Mouse (Mus musculus): Measurements from ENCODE around the gene Siglec1. TPM values are rescaled to one million over a fixed set of nuclear protein-coding genes. Genes with fewer than 3 reads are reported as not detected.

Siglec1 gene
- polyA plus RNA-seq, 1 experiment from 2014 or later, result 0.25 TPM

- DNase-seq (ENCODE audit: low spot score) (no peak), ATAC-seq (no peak)
- H3K27me3 ChIP-seq (replicated peaks; ENCODE audit: control insufficient read depth, insufficient read depth, low read length), result peaks cover 19% of the 10 kb centered on the region
- no peaks in the 10 kb centered on the region for H3K9me3 ChIP-seq (replicated peaks; ENCODE audit: control insufficient read depth, low read length)
- H3K9ac ChIP-seq (ENCODE audit: low read length), result no peak overlapping the region
- no peaks in the 10 kb centered on the region for H3K36me3 ChIP-seq (ENCODE audit: control insufficient read depth, insufficient read depth, low read length)
- no peaks in the 10 kb centered on the region; the same call in 1 of the 2 replicates for H3K4me1 ChIP-seq (ENCODE audit: control insufficient read depth, insufficient read depth, low read length)
- no peak overlapping the region for H3K4me2 ChIP-seq (ENCODE audit: low read length)
- H3K27ac ChIP-seq (ENCODE audit: low read depth, low read length), result no peak overlapping the region
- no peak overlapping the region for H3K4me3 ChIP-seq (ENCODE audit: low read depth, low read length)
- 68% methylated on average over 9 of the region's 9 CpGs for WGBS
Observed at GRCm38 (mm10) chr2:131059781-131060540, 26.6 kb downstream of the Siglec1 start.

GRCm38 (mm10) chr2:131059377-131059776 is 27.2 kb downstream of the Siglec1 start:
- Histone ChIP-seq H3K4me2 (ENCODE audit: low read length) (no peak overlapping the region), H3K9ac (ENCODE audit: low read length) (no peak overlapping the region), H3K4me1 (ENCODE audit: control insufficient read depth, insufficient read depth, low read length) (no peaks in the 10 kb centered on the region; the same call in 1 of the 2 replicates), H3K4me3 (ENCODE audit: low read depth, low read length) (no peak overlapping the region), H3K27me3 (replicated peaks; ENCODE audit: control insufficient read depth, insufficient read depth, low read length) (peaks cover 25% of the 10 kb centered on the region), H3K9me3 (replicated peaks; ENCODE audit: control insufficient read depth, low read length) (no peaks in the 10 kb centered on the region), H3K36me3 (ENCODE audit: control insufficient read depth, insufficient read depth, low read length) (no peaks in the 10 kb centered on the region), H3K27ac (ENCODE audit: low read depth, low read length) (no peak overlapping the region)
- ATAC-seq, result no peak
- 28% methylated on average over 1 of the region's 1 CpGs for WGBS
- DNase-seq (ENCODE audit: low spot score), result peak; percentile 37

GRCm38 (mm10) chr2:131058672-131059071 is 27.9 kb downstream of the Siglec1 start:
- no peak overlapping the region for H3K27ac ChIP-seq (ENCODE audit: low read depth, low read length)
- no peak for DNase-seq (ENCODE audit: low spot score)
- 94% methylated on average over 8 of the region's 8 CpGs for WGBS
- peaks cover 32% of the 10 kb centered on the region for H3K27me3 ChIP-seq (replicated peaks; ENCODE audit: control insufficient read depth, insufficient read depth, low read length)
- H3K4me3 ChIP-seq (ENCODE audit: low read depth, low read length), result no peak overlapping the region
- no peak overlapping the region for H3K9ac ChIP-seq (ENCODE audit: low read length)
- no peak overlapping the region for H3K4me2 ChIP-seq (ENCODE audit: low read length)
- H3K9me3 ChIP-seq (replicated peaks; ENCODE audit: control insufficient read depth, low read length), result no peaks in the 10 kb centered on the region
- H3K4me1 ChIP-seq (ENCODE audit: control insufficient read depth, insufficient read depth, low read length), result peaks cover 3% of the 10 kb centered on the region; the same call in 1 of the 2 replicates
- no peak for ATAC-seq
- no peaks in the 10 kb centered on the region for H3K36me3 ChIP-seq (ENCODE audit: control insufficient read depth, insufficient read depth, low read length)

- DNase-seq (ENCODE audit: low spot score) (peak; percentile 46), ATAC-seq (peak; percentile 58; the same call in 1 of the 2 replicates)
- Histone ChIP-seq H3K4me3 (ENCODE audit: low read depth, low read length) (no peak overlapping the region), H3K4me2 (ENCODE audit: low read length) (no peak overlapping the region), H3K36me3 (ENCODE audit: control insufficient read depth, insufficient read depth, low read length) (no peaks in the 10 kb centered on the region), H3K27ac (ENCODE audit: low read depth, low read length) (no peak overlapping the region), H3K9me3 (replicated peaks; ENCODE audit: control insufficient read depth, low read length) (no peaks in the 10 kb centered on the region), H3K9ac (ENCODE audit: low read length) (no peak overlapping the region), H3K4me1 (ENCODE audit: control insufficient read depth, insufficient read depth, low read length) (peaks cover 3% of the 10 kb centered on the region; the same call in 1 of the 2 replicates), H3K27me3 (replicated peaks; ENCODE audit: control insufficient read depth, insufficient read depth, low read length) (peaks cover 40% of the 10 kb centered on the region)
- WGBS, result 2% methylated on average over 10 of the region's 10 CpGs
Observed at GRCm38 (mm10) chr2:131056191-131056590, 30.4 kb downstream of the Siglec1 start.

GRCm38 (mm10) chr2:131055631-131056030 is 30.9 kb downstream of the Siglec1 start:
- Histone ChIP-seq H3K36me3 (ENCODE audit: control insufficient read depth, insufficient read depth, low read length) (no peaks in the 10 kb centered on the region), H3K9ac (ENCODE audit: low read length) (no peak overlapping the region), H3K4me2 (ENCODE audit: low read length) (no peak overlapping the region), H3K9me3 (replicated peaks; ENCODE audit: control insufficient read depth, low read length) (no peaks in the 10 kb centered on the region), H3K4me1 (ENCODE audit: control insufficient read depth, insufficient read depth, low read length) (peaks cover 3% of the 10 kb centered on the region; the same call in 1 of the 2 replicates), H3K27ac (ENCODE audit: low read depth, low read length) (no peak overlapping the region), H3K4me3 (ENCODE audit: low read depth, low read length) (no peak overlapping the region), H3K27me3 (replicated peaks; ENCODE audit: control insufficient read depth, insufficient read depth, low read length) (peaks cover 40% of the 10 kb centered on the region)
- peak; percentile 51 for DNase-seq (ENCODE audit: low spot score)
- 8% methylated on average over 10 of the region's 10 CpGs for WGBS
- peak; percentile 36; the same call in 1 of the 2 replicates for ATAC-seq

- no peak for ATAC-seq
- 2% methylated on average over 21 of the region's 21 CpGs for WGBS
- H3K9ac ChIP-seq (ENCODE audit: low read length), result peak overlapping the region; percentile 36
Observed at GRCm38 (mm10) chr2:131054646-131055264, 31.8 kb downstream of the Siglec1 start.

GRCm38 (mm10) chr2:131053851-131054645 is 32.5 kb downstream of the Siglec1 start:
- WGBS, result under 1% methylated on average over 45 of the region's 45 CpGs
- ATAC-seq (no peak), DNase-seq (ENCODE audit: low spot score) (peak; percentile 24)
- Histone ChIP-seq H3K27me3 (replicated peaks; ENCODE audit: control insufficient read depth, insufficient read depth, low read length) (peaks cover 40% of the 10 kb centered on the region), H3K27ac (ENCODE audit: low read depth, low read length) (no peak overlapping the region), H3K9ac (ENCODE audit: low read length) (peak overlapping the region; percentile 36), H3K4me3 (ENCODE audit: low read depth, low read length) (peak overlapping the region; percentile 20), H3K9me3 (replicated peaks; ENCODE audit: control insufficient read depth, low read length) (no peaks in the 10 kb centered on the region), H3K4me2 (ENCODE audit: low read length) (peak overlapping the region; percentile 45), H3K4me1 (ENCODE audit: control insufficient read depth, insufficient read depth, low read length) (peaks cover 3% of the 10 kb centered on the region; the same call in 1 of the 2 replicates), H3K36me3 (ENCODE audit: control insufficient read depth, insufficient read depth, low read length) (no peaks in the 10 kb centered on the region)

More at GRCm38 (mm10) chr2:131054646-131055264, 31.8 kb downstream of the Siglec1 start:
- Histone ChIP-seq H3K36me3 (ENCODE audit: control insufficient read depth, insufficient read depth, low read length) (no peaks in the 10 kb centered on the region), H3K4me1 (ENCODE audit: control insufficient read depth, insufficient read depth, low read length) (peaks cover 3% of the 10 kb centered on the region; the same call in 1 of the 2 replicates), H3K4me3 (ENCODE audit: low read depth, low read length) (peak overlapping the region; percentile 20), H3K27ac (ENCODE audit: low read depth, low read length) (no peak overlapping the region), H3K9me3 (replicated peaks; ENCODE audit: control insufficient read depth, low read length) (no peaks in the 10 kb centered on the region), H3K27me3 (replicated peaks; ENCODE audit: control insufficient read depth, insufficient read depth, low read length) (peaks cover 40% of the 10 kb centered on the region), H3K4me2 (ENCODE audit: low read length) (peak overlapping the region; percentile 45)
- no peak for DNase-seq (ENCODE audit: low spot score)

GRCm38 (mm10) chr2:131052862-131053418 is 33.6 kb downstream of the Siglec1 start:
- H3K27ac ChIP-seq (ENCODE audit: low read depth, low read length), result no peak overlapping the region
- H3K36me3 ChIP-seq (ENCODE audit: control insufficient read depth, insufficient read depth, low read length), result no peaks in the 10 kb centered on the region
- peaks cover 3% of the 10 kb centered on the region; the same call in 1 of the 2 replicates for H3K4me1 ChIP-seq (ENCODE audit: control insufficient read depth, insufficient read depth, low read length)
- no peak overlapping the region for H3K4me2 ChIP-seq (ENCODE audit: low read length)
- no peak overlapping the region for H3K9ac ChIP-seq (ENCODE audit: low read length)
- ATAC-seq (no peak), DNase-seq (ENCODE audit: low spot score) (no peak)
- H3K4me3 ChIP-seq (ENCODE audit: low read depth, low read length), result no peak overlapping the region
- H3K9me3 ChIP-seq (replicated peaks; ENCODE audit: control insufficient read depth, low read length), result no peaks in the 10 kb centered on the region
- WGBS, result 73% methylated on average over 6 of the region's 6 CpGs
- peaks cover 40% of the 10 kb centered on the region for H3K27me3 ChIP-seq (replicated peaks; ENCODE audit: control insufficient read depth, insufficient read depth, low read length)

Data from forebrain, embryonic 14.5 days (tissue).